Mouse (Mus musculus) erythroblast, adult 5-6 weeks (primary cell): ENCODE data around the gene Ppp1ca. TPM values are rescaled to one million over a fixed set of nuclear protein-coding genes. Genes with fewer than 3 reads are reported as not detected.

ENCODE experiments used
- ATAC-seq: replicated peaks from 2 replicates; pipeline ENCODE4 v1.8.0; 2016; ENCODE audit warnings: moderate number of reproducible peaks, mild to moderate bottlenecking, moderate TSS enrichment, inconsistent platforms; ENCODE audit not compliant: poor library complexity, low FRiP score, severe bottlenecking
- total RNA-seq, 2 experiments: library from RNA; stranded (forward) in 1 of 2; stranded (reverse) in 1 of 2; fragments of 150-400 nt in 1 of 2; fragments of 200-764, 138-1000 nt in 1 of 2; gene quantifications; 2 replicates each; pipeline versions ENCODE4 v1.2.3 to v1.2.4; 2015 to 2017; ENCODE audit warnings: low replicate concordance in 2 of 2

Gene Ppp1ca
- total RNA-seq, 2 experiments from 2014 or later = 100 to 131 TPM

DNA sequence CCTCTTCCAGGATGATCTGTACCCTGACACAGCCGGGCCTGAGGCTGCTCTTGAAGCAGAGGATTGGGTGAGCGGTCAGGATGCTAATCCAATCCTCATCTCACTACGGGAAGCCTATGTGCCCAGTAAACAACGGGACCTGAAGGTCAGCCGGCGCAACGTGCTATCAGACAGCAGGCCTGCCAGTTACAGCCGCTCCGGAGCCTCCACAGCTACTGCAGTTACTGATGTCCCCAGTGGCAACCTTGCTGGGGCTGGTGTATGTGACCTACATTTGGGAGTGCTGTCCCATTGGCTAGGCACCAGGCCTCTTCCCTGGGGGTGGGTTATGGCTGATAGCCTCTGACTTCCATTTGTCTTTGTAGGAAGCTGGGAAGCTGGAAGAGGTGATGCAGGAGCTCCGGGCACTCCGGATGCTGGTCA is 38.6 kb upstream of the Ppp1ca start, which contains the start of gene Ptprcap:
Ptprcap (plus strand) TSS at position 373 of the 423 bp plus-strand sequence.
- no peak for ATAC-seq

DNA sequence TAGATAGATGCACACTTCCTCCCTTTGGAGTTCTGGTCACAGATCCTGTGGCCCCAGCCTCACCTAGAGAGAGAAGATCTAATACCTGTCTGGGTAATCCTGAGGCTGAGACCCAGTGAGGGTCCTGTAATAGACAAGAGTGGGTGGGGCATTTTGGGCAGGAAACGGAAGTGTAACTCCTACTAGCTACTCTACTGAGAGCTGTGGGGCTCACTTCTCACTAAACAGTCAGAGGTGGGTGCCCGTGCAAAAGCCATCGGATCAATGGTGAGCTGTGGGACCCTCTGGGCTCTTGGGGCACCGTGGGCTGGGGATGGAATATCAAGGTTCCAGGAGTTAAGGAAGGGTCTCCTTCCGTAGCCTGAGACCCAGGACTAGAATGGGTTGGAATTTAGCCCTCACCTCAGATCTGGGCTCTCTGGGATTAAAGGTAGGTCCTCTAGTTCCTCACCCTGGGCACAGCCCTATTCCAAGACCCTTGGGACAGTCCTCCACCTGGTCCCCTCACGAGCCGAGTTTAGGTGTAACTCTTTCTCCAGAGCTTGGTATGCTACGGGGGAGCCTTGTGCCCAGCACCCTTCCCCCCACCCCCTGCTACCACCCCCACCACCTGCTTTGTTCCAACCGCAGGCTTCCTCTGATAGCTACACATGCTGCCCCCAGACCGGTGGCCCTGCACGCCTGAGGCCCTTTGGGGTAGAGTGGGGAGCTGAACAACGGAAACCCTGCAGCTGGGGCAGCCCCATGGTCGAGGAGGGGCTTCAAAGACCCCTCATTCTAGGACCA is 37.2 kb upstream of the Ppp1ca start:
- no peak for ATAC-seq

DNA sequence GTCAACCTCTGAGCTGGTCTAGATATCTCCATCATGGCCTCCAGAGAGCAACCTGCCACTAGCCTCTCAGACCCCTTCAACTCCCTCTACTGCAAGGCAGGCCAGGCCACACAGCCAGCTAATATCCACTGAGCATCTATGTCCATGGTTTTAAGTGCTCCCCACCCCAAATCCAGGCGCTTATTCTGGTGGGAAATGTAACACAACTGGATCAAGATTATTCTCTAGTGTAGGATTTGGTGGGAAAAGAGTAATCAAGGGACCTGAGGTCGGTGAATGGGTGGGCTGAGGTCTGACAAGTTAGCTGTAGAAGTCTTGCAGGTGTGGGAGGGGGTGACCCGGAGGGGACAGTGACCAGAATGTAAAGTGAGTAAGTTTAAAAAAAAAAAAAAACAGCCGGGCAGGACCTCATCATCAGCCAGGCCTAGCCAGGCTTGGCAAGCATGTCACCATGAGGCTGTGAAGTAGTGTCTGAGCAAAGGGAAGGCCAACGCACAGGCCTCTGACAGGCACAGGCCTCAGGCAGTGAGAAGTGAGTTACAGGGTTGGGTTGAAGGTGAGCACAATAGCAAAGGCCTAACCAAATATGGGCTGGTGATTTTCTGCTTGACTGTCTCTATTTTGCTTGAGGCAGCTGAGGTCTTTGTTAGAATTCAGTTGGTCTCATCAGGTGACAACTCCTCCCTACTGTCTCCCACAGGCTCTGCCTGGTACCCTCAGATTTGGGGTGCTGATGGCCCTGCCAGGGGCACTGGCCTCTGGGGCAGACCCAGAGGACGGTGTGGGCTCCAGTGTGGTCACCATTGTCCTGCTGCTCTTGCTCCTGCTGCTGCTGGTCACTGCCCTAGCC is 36.4 kb upstream of the Ppp1ca start:
- no peak for ATAC-seq

GRCm38 (mm10) chr19:4156073-4156579 is 35.7 kb upstream of the Ppp1ca start:
- no peak for ATAC-seq

DNA sequence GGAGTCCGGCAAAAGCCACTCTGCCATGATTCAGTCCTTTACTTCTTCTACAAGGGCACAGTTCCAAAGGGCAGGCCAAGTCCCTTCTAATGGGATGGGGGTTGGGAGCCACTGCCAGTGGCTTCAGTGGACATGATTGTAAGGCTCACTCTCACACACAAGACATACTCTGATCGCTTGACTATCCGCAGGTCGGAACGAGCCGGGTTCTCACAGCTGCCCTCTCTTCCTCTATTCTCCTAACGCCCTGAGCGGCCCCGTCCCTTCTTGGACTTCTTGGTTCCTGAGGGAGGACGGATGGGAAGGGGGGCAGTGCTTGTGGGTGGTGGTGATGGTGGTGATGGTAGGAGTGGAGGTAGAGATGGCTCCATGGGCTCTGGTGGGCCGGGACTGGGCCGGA is 35.1 kb upstream of the Ppp1ca start:
- no peak for ATAC-seq

DNA sequence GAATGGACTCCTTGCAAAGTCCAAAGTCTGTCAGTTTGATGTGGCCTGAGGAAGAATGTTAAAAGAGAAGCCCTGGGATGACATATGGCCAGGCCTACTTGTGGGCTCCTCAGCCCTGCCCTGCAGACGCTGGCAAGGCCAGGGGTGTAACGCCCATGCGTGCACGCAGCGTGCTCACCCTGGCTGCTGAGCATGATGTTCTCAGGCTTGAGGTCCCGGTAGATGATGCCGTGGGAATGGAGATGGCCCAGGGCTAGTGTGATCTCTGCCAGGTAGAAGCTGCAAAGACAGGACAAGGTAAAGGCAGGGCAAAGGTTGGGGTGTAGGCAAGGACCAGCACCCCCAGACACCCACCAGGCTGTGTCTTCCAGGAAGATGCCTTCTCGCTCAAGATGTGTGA is 32.8 kb upstream of the Ppp1ca start:
- ATAC-seq = no peak

DNA sequence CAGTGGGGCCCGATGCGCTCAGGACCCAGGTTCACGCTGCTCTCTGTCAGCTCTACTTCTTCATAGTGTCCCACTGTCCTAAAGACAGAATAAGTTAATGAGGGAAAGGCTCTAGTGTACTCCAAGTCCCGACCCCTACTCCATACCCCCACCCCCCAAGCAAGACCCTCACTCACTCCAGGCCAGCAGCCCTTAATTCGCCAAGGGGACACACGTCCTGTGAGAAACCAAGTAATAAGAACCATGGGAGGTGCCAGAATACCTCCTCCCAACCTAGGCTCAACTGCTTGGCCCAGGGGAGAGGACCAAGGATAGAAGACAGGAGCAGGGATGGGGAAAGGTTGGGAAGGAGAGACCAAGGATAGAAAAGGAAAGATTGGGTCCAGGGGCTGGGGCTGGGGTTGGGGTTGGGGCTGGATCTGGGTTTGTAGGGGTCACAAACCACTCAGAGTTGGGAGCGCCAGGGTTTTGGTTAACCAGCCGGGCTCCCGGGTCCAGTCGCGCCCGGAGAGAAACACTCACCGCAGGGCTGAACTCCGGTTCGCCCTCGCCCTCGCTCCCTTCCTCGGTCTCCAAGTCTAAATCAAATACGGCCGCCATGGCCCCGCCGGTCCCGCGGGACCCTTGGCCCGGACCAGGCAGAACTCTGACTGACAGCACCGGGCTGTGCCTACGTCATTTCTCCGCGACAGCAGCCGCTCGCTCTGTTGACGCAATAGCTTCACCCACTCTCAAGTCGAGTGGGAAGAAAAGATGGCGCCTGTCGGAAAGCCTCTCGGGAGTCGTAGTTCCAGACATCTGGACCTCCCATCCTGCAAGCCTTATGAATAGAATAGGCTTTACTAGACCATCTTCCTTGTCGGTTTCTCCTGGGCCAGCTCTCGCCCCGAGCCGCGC is 29.0 kb upstream of the Ppp1ca start, which contains the start of gene Rps6kb2:
Rps6kb2 (minus strand) TSS at position 709 of the 897 bp plus-strand sequence.
- peak; percentile 85 for ATAC-seq

GRCm38 (mm10) chr19:4163543-4163887 is 28.4 kb upstream of the Ppp1ca start:
- ATAC-seq = no peak

DNA sequence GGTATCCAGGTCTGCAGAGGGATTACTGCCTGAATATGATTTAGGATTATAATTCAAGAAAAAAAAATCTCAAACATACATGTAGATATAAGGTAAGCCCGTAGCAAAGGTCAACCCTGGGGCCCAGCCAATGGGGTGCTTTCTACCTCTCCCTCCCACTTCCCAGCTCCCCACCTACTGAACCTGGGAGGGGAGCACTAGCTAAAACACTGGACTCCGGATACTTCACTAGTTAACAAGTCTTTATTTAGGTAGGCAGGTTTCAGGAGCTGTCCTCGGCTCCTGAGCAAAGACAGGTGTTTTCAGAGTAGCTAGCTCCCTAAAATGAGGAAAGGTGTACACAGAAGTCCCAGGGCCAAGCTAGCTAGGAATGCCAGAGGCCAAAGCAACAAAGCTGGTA is 27.8 kb upstream of the Ppp1ca start:
- ATAC-seq = no peak

GRCm38 (mm10) chr19:4164721-4165120 is 27.1 kb upstream of the Ppp1ca start:
- ATAC-seq = no peak

DNA sequence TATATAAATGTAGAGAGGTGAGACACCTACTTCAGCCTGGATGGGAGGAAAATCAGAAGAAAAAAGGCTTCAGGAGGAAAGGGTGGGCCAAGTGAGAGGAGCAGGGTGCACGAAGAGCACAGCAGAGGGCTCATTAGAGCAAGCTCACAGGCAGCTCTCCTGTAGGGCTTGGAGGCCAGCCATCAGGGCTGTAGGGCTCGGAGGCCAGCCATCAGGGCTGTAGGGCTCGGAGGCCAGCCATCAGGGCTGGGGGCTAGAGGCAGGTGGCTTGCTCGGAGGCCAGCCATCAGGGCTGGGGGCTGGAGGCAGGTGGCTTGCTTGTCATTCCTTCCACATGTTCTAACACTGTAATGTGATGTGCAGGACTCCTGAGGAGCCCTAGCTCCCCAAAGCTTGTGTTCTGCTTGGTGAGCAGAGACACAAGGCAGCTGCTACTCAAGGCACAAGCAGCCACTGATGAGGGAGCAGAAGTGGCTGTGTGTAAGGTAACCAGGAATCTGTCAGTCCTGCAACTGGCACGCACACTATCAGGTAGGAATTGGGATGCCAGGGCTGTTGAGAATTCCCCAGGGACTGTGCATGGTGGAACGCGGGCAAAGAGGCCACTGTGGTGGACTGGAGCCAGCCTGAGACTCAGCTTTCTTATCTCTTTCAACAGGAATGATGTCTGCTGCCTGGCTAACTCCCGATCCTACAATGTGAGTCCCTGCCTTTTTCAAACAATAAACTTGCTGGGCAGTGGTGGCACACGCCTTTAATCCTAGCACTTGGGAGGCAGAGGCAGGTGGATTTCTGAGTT is 25.0 kb upstream of the Ppp1ca start:
- no peak for ATAC-seq

DNA sequence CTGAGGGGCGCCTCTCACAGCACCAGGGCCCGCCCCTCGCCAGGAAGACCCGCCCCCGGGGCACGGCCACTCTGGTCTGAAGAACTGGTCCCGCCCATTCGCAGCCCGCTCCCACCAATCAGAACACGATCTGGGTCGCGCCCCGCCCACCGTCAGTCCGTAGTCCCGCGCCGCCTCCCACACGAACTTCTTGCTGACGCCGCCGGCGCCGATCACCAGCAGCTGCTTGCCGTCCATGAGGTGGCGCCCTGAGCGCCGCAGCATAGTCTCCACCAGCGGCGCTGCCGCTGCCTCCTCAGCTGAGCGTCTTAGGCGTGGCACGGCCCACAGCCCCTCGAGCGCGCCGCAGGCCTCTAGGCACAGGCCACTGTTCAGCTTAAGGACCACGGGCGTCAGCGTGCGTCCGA is 22.5 kb upstream of the Ppp1ca start:
- ATAC-seq = peak; percentile 94

DNA sequence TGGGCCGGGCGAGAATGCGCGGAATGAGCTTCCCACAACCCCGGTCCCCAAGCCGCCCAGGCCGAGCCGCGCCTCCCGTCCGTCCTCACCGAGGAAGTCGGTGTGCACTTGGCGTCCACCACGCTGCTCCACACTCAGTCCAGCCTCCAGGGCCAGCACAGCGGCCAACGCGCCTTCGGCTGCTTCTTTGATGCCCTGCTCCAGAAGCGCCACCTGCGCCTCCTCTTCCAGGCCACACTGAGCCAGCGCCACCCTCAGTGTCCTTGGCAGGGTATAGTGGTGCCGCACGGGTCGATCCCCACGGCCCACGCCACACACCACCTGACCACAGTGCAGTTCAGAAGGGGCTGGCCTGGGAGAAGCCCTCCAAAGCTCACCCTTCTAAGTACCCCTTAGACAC is 22.1 kb upstream of the Ppp1ca start:
- ATAC-seq = no peak; the same call in 1 of the 2 replicates

- no peak for ATAC-seq
Observed at GRCm38 (mm10) chr19:4170723-4171392, 21.0 kb upstream of the Ppp1ca start.

GRCm38 (mm10) chr19:4171393-4172290 is 20.2 kb upstream of the Ppp1ca start:
- ATAC-seq = no peak

GRCm38 (mm10) chr19:4172925-4173324 is 18.9 kb upstream of the Ppp1ca start:
- no peak for ATAC-seq

DNA sequence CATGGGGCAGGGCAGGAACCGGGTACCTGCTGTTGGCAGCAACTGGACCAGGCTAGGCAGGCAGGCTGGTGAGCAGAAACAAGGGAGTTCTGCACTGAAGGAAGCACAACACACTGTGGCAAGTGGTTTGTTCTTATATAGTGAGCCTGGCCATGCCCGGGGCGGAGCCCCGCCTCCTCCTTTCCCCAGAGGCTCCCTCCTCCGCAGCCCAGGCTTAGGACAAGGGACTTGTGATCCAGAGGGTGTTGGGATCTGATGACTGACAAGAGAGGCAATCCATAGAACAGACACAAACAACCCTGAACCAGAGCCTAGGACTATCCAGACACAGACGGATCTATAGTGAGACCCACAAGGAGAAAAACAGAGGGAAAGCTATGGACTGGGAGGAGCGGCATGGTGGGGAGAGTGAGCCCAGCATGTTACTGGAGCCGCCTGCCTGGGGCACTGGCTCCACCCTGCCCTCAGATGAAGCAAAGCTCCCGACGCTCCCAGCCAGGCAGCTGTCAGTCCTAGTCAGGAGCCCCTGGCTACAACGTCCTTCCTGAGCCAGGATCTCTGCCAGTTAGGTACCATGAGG is 16.4 kb upstream of the Ppp1ca start, which contains the start of gene Carns1:
Carns1 (minus strand) TSS at position 112 of the 580 bp plus-strand sequence.
- ATAC-seq = no peak
